Mouse (Mus musculus): ENCODE measurements around the gene Lst1. TPM values are rescaled to one million over a fixed set of nuclear protein-coding genes. Genes with fewer than 3 reads are reported as not detected.

The Lst1 gene
- polyA plus RNA-seq, 1 experiment from 2014 or later = 9.9 TPM

DNA sequence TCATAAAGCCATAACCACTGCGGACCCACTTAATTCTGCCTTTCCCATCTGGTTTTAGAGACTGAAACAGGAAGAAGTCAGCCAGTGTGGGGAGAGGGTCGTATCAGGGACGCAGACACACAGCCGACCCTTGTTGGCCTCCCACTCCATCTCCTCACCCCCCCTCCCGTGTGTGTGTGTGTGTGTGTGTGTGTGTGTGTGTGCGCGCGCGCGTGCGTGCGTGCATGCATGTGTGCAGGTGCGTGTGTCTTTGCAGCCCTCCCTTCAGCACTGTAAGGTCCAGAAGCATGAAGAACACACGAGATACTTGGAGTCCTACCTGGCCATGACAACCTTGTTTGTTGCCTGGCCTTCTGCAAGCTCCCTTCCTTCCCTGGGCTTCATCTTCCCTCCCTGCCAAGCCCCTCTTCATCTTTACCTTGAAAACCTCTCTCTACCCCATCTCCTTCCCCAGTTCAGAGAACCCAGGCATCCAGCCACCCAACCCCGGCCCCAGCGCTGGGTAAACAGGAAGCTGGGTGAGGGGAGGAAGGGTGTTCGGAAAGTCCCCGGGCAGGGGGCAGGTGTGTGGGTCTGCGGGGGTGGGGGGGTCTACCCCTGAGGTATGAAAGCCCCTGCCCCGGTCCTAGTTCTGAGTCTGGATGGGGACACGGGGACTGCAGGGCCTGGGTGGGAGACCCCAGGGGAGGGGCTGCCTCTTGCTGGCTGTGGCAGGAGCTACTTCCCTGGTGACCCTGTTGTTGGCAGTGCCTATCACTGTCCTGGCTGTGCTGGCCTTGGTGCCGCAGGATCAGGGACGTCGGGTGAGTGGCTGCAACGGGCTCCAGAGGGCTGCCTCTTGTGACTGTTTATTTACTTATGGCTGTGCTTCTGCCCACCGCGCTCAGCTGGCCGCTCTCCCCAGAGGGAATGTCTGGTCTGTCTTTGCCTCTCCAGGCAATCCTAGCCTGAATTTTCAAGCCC, 5.9 kb upstream of the Lst1 start, which contains the start of gene Ltb:
Gene Ltb, plus strand, starts transcription at position 559 of the 963 bp plus-strand sequence.
- H3K4me1 ChIP-seq = peaks cover 11% of the 10 kb centered on the region
- H3K9ac ChIP-seq (replicated peaks) = no peak within 1 kb of the TSS

GRCm38 (mm10) chr17:35192924-35193323, 4.7 kb upstream of the Lst1 start:
- H3K27ac ChIP-seq (replicated peaks) = no peak overlapping the region
- no peak overlapping the region for H3K4me2 ChIP-seq (replicated peaks)
- H3K4me1 ChIP-seq = peaks cover 11% of the 10 kb centered on the region
- H3K36me3 ChIP-seq = no peaks in the 10 kb centered on the region
- 82% methylated on average over 5 of the region's 5 CpGs for whole genome bisulfite sequencing
- H3K4me3 ChIP-seq = no peak overlapping the region
- ATAC-seq (ENCODE audit: low FRiP score, low read depth) = no peak
- H3K27me3 ChIP-seq = peaks cover 36% of the 10 kb centered on the region
- no peak overlapping the region for H3K9ac ChIP-seq (replicated peaks)
- H3K9me3 ChIP-seq = no peaks in the 10 kb centered on the region

More for the DNA sequence above, 5.9 kb upstream of the Lst1 start, which contains the start of gene Ltb:
- no peaks in the 10 kb centered on the region for H3K9me3 ChIP-seq
- ATAC-seq (ENCODE audit: low FRiP score, low read depth) = no peak
- H3K4me3 ChIP-seq = peak within 1 kb of the TSS; percentile 40
- H3K27me3 ChIP-seq = peaks cover 39% of the 10 kb centered on the region
- 74% methylated on average over 28 of the region's 28 CpGs for WGBS
- no peaks in the 10 kb centered on the region for H3K36me3 ChIP-seq
- peak within 1 kb of the TSS; percentile 70 for H3K4me2 ChIP-seq (replicated peaks)
- no peak within 1 kb of the TSS for H3K27ac ChIP-seq (replicated peaks)

DNA sequence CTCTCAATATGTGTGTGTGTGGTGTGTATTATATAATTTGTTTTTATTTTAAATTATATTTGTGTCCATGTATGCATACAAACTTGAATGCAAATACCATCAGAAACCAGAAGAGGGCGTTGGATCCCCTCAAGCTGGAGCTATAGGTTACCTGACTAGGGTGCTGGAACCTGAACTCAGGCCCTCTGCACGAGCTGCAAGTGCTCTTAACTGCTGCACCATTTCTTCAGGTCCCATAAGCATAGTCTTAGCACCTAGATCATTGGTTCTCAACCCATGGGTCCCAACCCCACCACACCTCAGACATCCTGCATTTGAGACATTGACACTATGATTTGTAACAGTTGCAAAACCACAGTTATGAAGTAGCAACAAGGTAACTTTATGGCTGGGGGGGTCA, 3.5 kb upstream of the Lst1 start:
- no peak for ATAC-seq (ENCODE audit: low FRiP score, low read depth)
- no peak overlapping the region for H3K4me3 ChIP-seq
- no peaks in the 10 kb centered on the region for H3K9me3 ChIP-seq
- H3K36me3 ChIP-seq = no peaks in the 10 kb centered on the region
- 70% methylated on average over 2 of the region's 2 CpGs for WGBS
- H3K27ac ChIP-seq (replicated peaks) = no peak overlapping the region
- peaks cover 29% of the 10 kb centered on the region for H3K27me3 ChIP-seq
- peaks cover 11% of the 10 kb centered on the region for H3K4me1 ChIP-seq
- H3K4me2 ChIP-seq (replicated peaks) = no peak overlapping the region
- H3K9ac ChIP-seq (replicated peaks) = no peak overlapping the region

GRCm38 (mm10) chr17:35190096-35190495, 1.9 kb upstream of the Lst1 start:
- 69% methylated on average over 4 of the region's 4 CpGs for WGBS
- H3K27me3 ChIP-seq = peaks cover 13% of the 10 kb centered on the region
- no peaks in the 10 kb centered on the region for H3K36me3 ChIP-seq
- no peak overlapping the region for H3K4me3 ChIP-seq
- H3K4me2 ChIP-seq (replicated peaks) = no peak overlapping the region
- H3K27ac ChIP-seq (replicated peaks) = no peak overlapping the region
- H3K4me1 ChIP-seq = peaks cover 13% of the 10 kb centered on the region
- no peak for ATAC-seq (ENCODE audit: low FRiP score, low read depth)
- no peak overlapping the region for H3K9ac ChIP-seq (replicated peaks)
- H3K9me3 ChIP-seq = no peaks in the 10 kb centered on the region

DNA sequence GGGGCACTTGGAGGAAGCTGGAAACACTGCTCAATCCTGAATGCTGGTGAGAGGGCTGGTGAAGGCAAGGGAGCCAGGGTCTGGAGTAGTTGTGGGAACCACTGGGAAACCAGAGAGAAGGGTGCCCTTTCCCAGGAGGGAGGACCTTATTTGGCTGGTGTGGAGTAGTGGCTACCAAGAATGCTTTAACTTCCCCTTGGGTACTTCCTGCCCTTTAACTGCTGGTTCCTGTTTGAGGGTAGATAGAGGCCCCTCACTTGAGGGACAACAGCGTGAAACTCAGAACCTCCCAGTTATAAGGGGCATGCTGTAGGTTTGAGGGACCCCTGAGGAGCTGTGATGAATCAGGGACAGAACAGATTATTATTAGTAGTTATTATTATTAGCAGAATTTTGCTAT, 947 bp upstream of the Lst1 start:
- H3K36me3 ChIP-seq = no peaks in the 10 kb centered on the region
- ATAC-seq (ENCODE audit: low FRiP score, low read depth) = no peak
- no peaks in the 10 kb centered on the region for H3K9me3 ChIP-seq
- peaks cover 4% of the 10 kb centered on the region for H3K27me3 ChIP-seq
- no peak overlapping the region for H3K27ac ChIP-seq (replicated peaks)
- no peak overlapping the region for H3K4me2 ChIP-seq (replicated peaks)
- H3K4me1 ChIP-seq = peaks cover 13% of the 10 kb centered on the region
- H3K9ac ChIP-seq (replicated peaks) = no peak overlapping the region
- H3K4me3 ChIP-seq = no peak overlapping the region
- WGBS = 66% methylated on average over 1 of the region's 1 CpGs

- ATAC-seq (ENCODE audit: low FRiP score, low read depth) = no peak
- H3K4me1 ChIP-seq = peaks cover 13% of the 10 kb centered on the region
- no peak overlapping the region for H3K4me3 ChIP-seq
- no peak overlapping the region for H3K4me2 ChIP-seq (replicated peaks)
- H3K27ac ChIP-seq (replicated peaks) = no peak overlapping the region
- no peaks in the 10 kb centered on the region for H3K27me3 ChIP-seq
- 79% methylated on average over 4 of the region's 4 CpGs for WGBS
- H3K9ac ChIP-seq (replicated peaks) = no peak overlapping the region
- no peaks in the 10 kb centered on the region for H3K9me3 ChIP-seq
- H3K36me3 ChIP-seq = no peaks in the 10 kb centered on the region
Observed at GRCm38 (mm10) chr17:35187345-35187744, 894 bp downstream of the Lst1 start.

GRCm38 (mm10) chr17:35186681-35187080, 1.6 kb downstream of the Lst1 start:
- Histone ChIP-seq H3K36me3 (no peaks in the 10 kb centered on the region), H3K4me1 (peaks cover 13% of the 10 kb centered on the region), H3K9me3 (no peaks in the 10 kb centered on the region), H3K27me3 (no peaks in the 10 kb centered on the region), H3K4me2 (replicated peaks) (peak overlapping the region; percentile 56), H3K4me3 (peak overlapping the region; percentile 35), H3K27ac (replicated peaks) (peak overlapping the region; percentile 65), H3K9ac (replicated peaks) (peak overlapping the region; percentile 39)
- WGBS = 3% methylated on average over 4 of the region's 4 CpGs
- no peak for ATAC-seq (ENCODE audit: low FRiP score, low read depth)

GRCm38 (mm10) chr17:35185639-35186611, 2.3 kb downstream of the Lst1 start:
- 0 out of 2 replicates have a peak, but pooled peaks have one; percentile 47 for ATAC-seq (ENCODE audit: low FRiP score, low read depth)
- WGBS = 5% methylated on average over 17 of the region's 18 CpGs
- peak overlapping the region; percentile 65 for H3K27ac ChIP-seq (replicated peaks)

GRCm38 (mm10) chr17:35180093-35180492, 8.1 kb downstream of the Lst1 start:
- Histone ChIP-seq H3K4me3 (no peak overlapping the region), H3K4me1 (no peaks in the 10 kb centered on the region), H3K27me3 (no peaks in the 10 kb centered on the region), H3K9me3 (no peaks in the 10 kb centered on the region), H3K9ac (replicated peaks) (no peak overlapping the region), H3K36me3 (no peaks in the 10 kb centered on the region), H3K4me2 (replicated peaks) (no peak overlapping the region), H3K27ac (replicated peaks) (no peak overlapping the region)
- no peak for ATAC-seq (ENCODE audit: low FRiP score, low read depth)
- WGBS = 90% methylated on average over 5 of the region's 5 CpGs

More at GRCm38 (mm10) chr17:35185639-35186611, 2.3 kb downstream of the Lst1 start:
- H3K27me3 ChIP-seq = no peaks in the 10 kb centered on the region
- no peaks in the 10 kb centered on the region for H3K9me3 ChIP-seq
- H3K9ac ChIP-seq (replicated peaks) = peak overlapping the region; percentile 39
- H3K4me1 ChIP-seq = peaks cover 13% of the 10 kb centered on the region
- H3K36me3 ChIP-seq = no peaks in the 10 kb centered on the region
- H3K4me3 ChIP-seq = peak overlapping the region; percentile 35
- peak overlapping the region; percentile 56 for H3K4me2 ChIP-seq (replicated peaks)

DNA sequence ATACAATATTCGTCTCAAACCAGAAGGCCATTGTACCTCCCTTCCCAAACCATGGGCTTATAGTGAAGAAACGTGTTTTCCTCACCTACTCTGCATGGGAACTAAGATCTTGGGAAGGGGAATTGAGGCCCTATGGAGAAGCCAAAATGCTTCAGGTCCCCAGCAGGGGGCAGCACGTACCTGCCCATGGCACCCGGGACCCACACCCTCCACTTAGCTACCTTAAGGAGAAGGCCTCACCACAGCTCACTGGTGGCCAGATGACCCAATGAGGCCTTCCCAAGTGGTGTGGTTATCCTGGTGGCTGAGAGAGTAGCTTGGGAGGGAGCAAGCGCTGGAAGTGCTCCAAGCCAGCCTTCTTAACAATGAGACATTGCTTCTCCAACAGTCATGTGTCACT, 9.7 kb downstream of the Lst1 start:
- Histone ChIP-seq H3K36me3 (no peaks in the 10 kb centered on the region), H3K27me3 (no peaks in the 10 kb centered on the region), H3K27ac (replicated peaks) (no peak overlapping the region), H3K4me1 (no peaks in the 10 kb centered on the region), H3K9ac (replicated peaks) (no peak overlapping the region), H3K4me2 (replicated peaks) (no peak overlapping the region), H3K9me3 (no peaks in the 10 kb centered on the region), H3K4me3 (no peak overlapping the region)
- 19% methylated on average over 5 of the region's 5 CpGs for WGBS
- ATAC-seq (ENCODE audit: low FRiP score, low read depth) = 0 out of 2 replicates have a peak, but pooled peaks have one; percentile 16

DNA sequence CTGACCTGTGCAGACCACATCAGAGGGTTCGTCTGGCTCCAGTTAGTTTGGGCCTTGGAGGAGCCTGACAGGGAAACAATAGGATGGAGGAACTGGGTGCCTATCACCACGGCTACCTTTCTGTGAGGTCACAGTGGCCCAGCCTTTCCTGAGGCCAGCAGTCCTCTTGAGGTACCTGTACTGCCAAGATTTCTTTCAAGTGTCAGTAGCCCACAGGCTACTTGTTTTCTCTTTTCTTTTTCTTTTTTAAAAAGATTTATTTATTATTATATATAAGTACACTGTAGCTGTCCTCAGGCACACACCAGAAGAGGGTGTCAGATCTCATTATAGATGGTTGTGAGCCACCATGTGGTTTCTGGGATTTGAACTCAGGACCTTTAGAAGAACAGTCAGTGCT, 12.3 kb downstream of the Lst1 start, which contains the start of gene Aif1:
Gene Aif1, minus strand, starts transcription at position 101 of the 400 bp plus-strand sequence.
- no peak for ATAC-seq (ENCODE audit: low FRiP score, low read depth)
- Histone ChIP-seq H3K9me3 (no peaks in the 10 kb centered on the region), H3K4me3 (no peak within 1 kb of the TSS), H3K9ac (replicated peaks) (no peak within 1 kb of the TSS), H3K27me3 (no peaks in the 10 kb centered on the region), H3K27ac (replicated peaks) (no peak within 1 kb of the TSS), H3K4me2 (replicated peaks) (no peak within 1 kb of the TSS), H3K36me3 (no peaks in the 10 kb centered on the region), H3K4me1 (no peaks in the 10 kb centered on the region)
- 23% methylated on average over 2 of the region's 2 CpGs for WGBS
